Mouse (Mus musculus) myocyte (in vitro differentiated cells): Measurements from ENCODE around the gene Cd300e. TPM values are rescaled to one million over a fixed set of nuclear protein-coding genes. Genes with fewer than 3 reads are reported as not detected.
A peak's percentile ranks its signal among the peaks of the same experiment; 100 is the strongest.

Source experiments
- H3K27me3 ChIP-seq: one replicate; pipeline ENCODE4 v1.6.1; 2011; ENCODE audit not compliant: control insufficient read depth, insufficient read depth, insufficient read length
- H3K36me3 ChIP-seq: one replicate; pipeline ENCODE4 v1.6.1; 2011; ENCODE audit not compliant: control insufficient read depth, insufficient read depth
- H3K4me2 ChIP-seq: one replicate; pipeline ENCODE4 v1.6.1; 2011; ENCODE audit warnings: low read depth, control low read depth
- H3K4me3 ChIP-seq: one replicate; pipeline ENCODE4 v1.5.1; 2011; ENCODE audit warnings: mild to moderate bottlenecking, control low read depth, moderate library complexity
- H3K79me2 ChIP-seq: one replicate; pipeline ENCODE4 v1.6.1; 2011; ENCODE audit not compliant: control insufficient read depth, insufficient read depth
- H3ac ChIP-seq: one replicate; pipeline ENCODE4 v1.6.1; 2011; ENCODE audit not compliant: control insufficient read depth, insufficient read length
- CEBPB ChIP-seq: IDR thresholded peaks from 2 replicates; pipeline ENCODE4 v1.6.1; 2011; ENCODE audit warnings: mild to moderate bottlenecking, moderate library complexity; ENCODE audit not compliant: poor library complexity, insufficient read depth, severe bottlenecking
- E2F4 ChIP-seq: IDR thresholded peaks from one replicate; pipeline ENCODE4 v1.6.1; 2011; ENCODE audit warnings: mild to moderate bottlenecking, control low read depth, moderate library complexity; ENCODE audit not compliant: insufficient read depth
- MAX ChIP-seq: IDR thresholded peaks from one replicate; pipeline ENCODE4 v1.6.1; 2011; ENCODE audit warnings: low read depth, mild to moderate bottlenecking, control low read depth
- MYOD1 ChIP-seq, 3 experiments: IDR thresholded peaks; one replicate each; pipeline ENCODE4 v1.6.1; 2011; ENCODE audit warnings: control low read depth in 2 of 3, low read depth in 2 of 3, mild to moderate bottlenecking in 2 of 3, moderate library complexity in 1 of 3; ENCODE audit not compliant: insufficient read length in 2 of 3, control insufficient read depth in 1 of 3
- MYOG ChIP-seq, 3 experiments: IDR thresholded peaks; one replicate each; pipeline ENCODE4 v1.6.1; 2011; ENCODE audit warnings: control low read depth in 2 of 3, low read depth in 2 of 3, mild to moderate bottlenecking in 2 of 3; ENCODE audit not compliant: insufficient read length in 2 of 3, control insufficient read depth in 1 of 3, insufficient read depth in 1 of 3
- POLR2A ChIP-seq: IDR thresholded peaks from one replicate; pipeline ENCODE4 v1.6.1; 2011; ENCODE audit warnings: low read depth, mild to moderate bottlenecking, control low read depth, moderate library complexity; ENCODE audit not compliant: insufficient read length
- POLR2AphosphoS2 ChIP-seq: IDR thresholded peaks from one replicate; pipeline ENCODE4 v1.6.1; 2011; ENCODE audit warnings: low read depth, control low read depth; ENCODE audit not compliant: insufficient read length
- REST ChIP-seq: IDR thresholded peaks from one replicate; pipeline ENCODE4 v1.6.1; 2011; ENCODE audit warnings: mild to moderate bottlenecking, control low read depth, moderate library complexity; ENCODE audit not compliant: insufficient read depth, insufficient read length
- SRF ChIP-seq: IDR thresholded peaks from one replicate; pipeline ENCODE4 v1.6.1; 2011; ENCODE audit warnings: low read depth; ENCODE audit not compliant: control insufficient read depth, insufficient read length
- TCF12 ChIP-seq: IDR thresholded peaks from one replicate; pipeline ENCODE4 v1.6.1; 2011; ENCODE audit warnings: mild to moderate bottlenecking, control low read depth; ENCODE audit not compliant: poor library complexity, insufficient read depth, severe bottlenecking
- TCF3 ChIP-seq: IDR thresholded peaks from one replicate; pipeline ENCODE4 v1.6.1; 2011; ENCODE audit warnings: low read depth, control low read depth; ENCODE audit not compliant: insufficient read length
- USF1 ChIP-seq: IDR thresholded peaks from one replicate; pipeline ENCODE4 v1.6.1; 2011; ENCODE audit warnings: low read depth, mild to moderate bottlenecking, control low read depth, moderate library complexity
- polyA plus RNA-seq: library from polyadenylated mRNA; unstranded; fragments of >200 nt; fragmentation: generic; extraction: Trizol; gene quantifications from one replicate; pipeline ENCODE4 v1.2.1, GENCODE M21; 2012; ENCODE audit warnings: missing spikeins

Gene Cd300e
- polyA plus RNA-seq, 1 experiment: not detected

DNA sequence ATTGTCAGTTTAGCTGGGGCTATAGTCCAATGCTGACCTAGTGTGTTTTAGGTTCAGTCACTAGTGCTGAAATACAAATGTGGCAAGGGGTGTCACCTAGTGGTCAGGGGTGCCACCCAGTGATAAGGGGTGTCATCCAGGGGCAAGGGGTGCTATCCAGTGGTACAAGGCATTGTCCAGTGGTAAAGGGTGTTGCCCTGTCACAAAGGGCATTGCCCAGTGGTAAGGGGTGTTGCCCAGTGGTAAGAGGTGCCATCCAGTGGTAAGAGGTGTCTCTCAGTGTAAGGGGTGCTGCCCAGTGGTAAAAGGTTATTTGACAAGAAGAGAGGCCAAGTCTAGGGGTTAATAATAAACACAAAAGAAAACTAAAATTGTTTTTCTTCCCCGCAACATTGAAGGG, 15.5 kb upstream of the Cd300e start:
- Histone ChIP-seq H3ac (no peak overlapping the region), H3K27me3 (no peaks in the 10 kb centered on the region), H3K4me2 (no peak overlapping the region), H3K79me2 (no peaks in the 10 kb centered on the region), H3K4me3 (no peak overlapping the region), H3K36me3 (no peaks in the 10 kb centered on the region)
- TF ChIP-seq POLR2AphosphoS2 (no peak), E2F4 (no peak), SRF (no peak), USF1 (no peak), MAX (no peak), TCF12 (no peak), REST (no peak), TCF3 (no peak), MYOD1 (IDR thresholded peaks at IDR 0.05; ENCODE audit: control insufficient read depth in 1 of 3, insufficient read length in 2 of 3, low read depth in 2 of 3) (no peak), MYOG (IDR thresholded peaks at IDR 0.05; ENCODE audit: control insufficient read depth in 1 of 3, insufficient read depth in 1 of 3, insufficient read length in 2 of 3, low read depth in 2 of 3) (no peak), CEBPB (no peak), POLR2A (no peak)

DNA sequence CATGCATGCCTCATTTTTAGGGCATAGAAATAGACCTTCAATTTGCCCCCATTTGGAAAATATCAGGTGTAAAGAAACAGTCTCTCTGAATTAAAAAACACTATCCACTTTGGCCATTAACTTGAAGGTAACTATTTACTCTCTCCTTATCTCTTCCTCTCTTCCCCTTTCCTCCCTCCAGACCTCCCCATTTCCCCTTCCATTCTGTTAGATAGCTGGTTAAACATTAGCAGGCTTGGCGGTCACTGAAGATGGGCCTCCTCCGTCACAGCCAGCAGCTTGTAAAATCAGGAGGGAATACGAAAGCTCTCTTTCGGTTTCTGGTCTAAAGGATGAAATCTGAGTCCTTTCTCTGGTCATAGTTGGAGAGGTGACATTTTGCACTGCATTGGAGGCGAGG, 13.9 kb upstream of the Cd300e start:
- no peak for TF ChIP-seq POLR2AphosphoS2
- no peak for TF ChIP-seq E2F4
- TF ChIP-seq TCF12: no peak
- no peak for TF ChIP-seq TCF3
- TF ChIP-seq MAX: no peak
- no peak for TF ChIP-seq CEBPB
- H3K79me2 ChIP-seq: no peaks in the 10 kb centered on the region

DNA sequence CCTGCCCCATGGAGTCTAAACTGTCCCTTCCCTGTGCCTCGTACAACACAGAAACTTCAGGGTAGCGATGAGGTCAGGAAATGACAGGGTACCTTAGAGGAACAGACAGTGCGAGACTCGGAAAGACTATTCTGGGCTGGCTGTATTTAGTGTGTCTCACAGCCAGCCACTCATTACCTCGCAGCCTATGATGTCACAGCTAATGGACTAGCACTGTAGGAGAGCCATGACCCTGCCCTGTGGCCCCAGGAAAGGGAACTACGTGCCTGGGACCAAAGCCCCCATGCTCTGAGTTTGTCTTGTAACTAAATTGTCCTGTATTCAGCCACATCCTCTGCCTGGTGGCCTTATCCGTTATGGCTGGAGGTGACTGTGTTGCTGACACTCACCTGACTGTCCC, 13.4 kb upstream of the Cd300e start:
- Histone ChIP-seq H3K36me3 (no peaks in the 10 kb centered on the region), H3K4me2 (no peak overlapping the region), H3K4me3 (no peak overlapping the region), H3K27me3 (no peaks in the 10 kb centered on the region), H3ac (no peak overlapping the region), H3K79me2 (no peaks in the 10 kb centered on the region)
- no peak for TF ChIP-seq CEBPB
- no peak for TF ChIP-seq MYOD1 (IDR thresholded peaks at IDR 0.05; ENCODE audit: control insufficient read depth in 1 of 3, insufficient read length in 2 of 3, low read depth in 2 of 3)
- TF ChIP-seq TCF12: no peak
- no peak for TF ChIP-seq POLR2A
- TF ChIP-seq MAX: no peak
- TF ChIP-seq USF1: no peak
- no peak for TF ChIP-seq REST
- TF ChIP-seq MYOG (IDR thresholded peaks at IDR 0.05; ENCODE audit: control insufficient read depth in 1 of 3, insufficient read depth in 1 of 3, insufficient read length in 2 of 3, low read depth in 2 of 3): no peak
- no peak for TF ChIP-seq POLR2AphosphoS2
- no peak for TF ChIP-seq E2F4
- no peak for TF ChIP-seq SRF
- TF ChIP-seq TCF3: no peak

More for the DNA sequence above, 13.9 kb upstream of the Cd300e start:
- Histone ChIP-seq H3K27me3 (no peaks in the 10 kb centered on the region), H3ac (no peak overlapping the region), H3K36me3 (no peaks in the 10 kb centered on the region), H3K4me3 (no peak overlapping the region), H3K4me2 (no peak overlapping the region)

DNA sequence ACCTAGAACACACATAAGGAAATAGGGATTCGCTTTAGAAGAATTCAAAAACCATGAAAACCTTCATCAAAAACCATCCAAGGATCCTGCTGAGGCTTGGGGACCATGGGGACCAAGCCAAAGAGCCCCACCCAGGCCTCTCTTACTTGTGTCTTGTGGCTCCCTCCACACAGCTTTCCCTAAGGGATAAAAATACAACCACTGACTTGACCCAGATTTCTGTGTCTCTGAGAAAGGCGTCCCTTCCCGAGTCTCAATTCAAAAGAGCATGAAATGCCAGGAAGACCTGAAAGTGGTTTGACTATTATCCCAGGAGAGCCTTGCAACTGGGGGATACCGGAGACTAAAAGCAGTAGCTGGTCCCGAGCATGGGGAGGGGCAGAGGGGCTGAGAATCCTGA, 11.0 kb upstream of the Cd300e start:
- no peaks in the 10 kb centered on the region for H3K36me3 ChIP-seq
- no peak overlapping the region for H3K4me3 ChIP-seq
- no peak overlapping the region for H3ac ChIP-seq
- H3K79me2 ChIP-seq: no peaks in the 10 kb centered on the region
- TF ChIP-seq REST (no peak), TCF12 (no peak), MYOD1 (IDR thresholded peaks at IDR 0.05; ENCODE audit: control insufficient read depth in 1 of 3, insufficient read length in 2 of 3, low read depth in 2 of 3) (no peak), MYOG (IDR thresholded peaks at IDR 0.05; ENCODE audit: control insufficient read depth in 1 of 3, insufficient read depth in 1 of 3, insufficient read length in 2 of 3, low read depth in 2 of 3) (no peak), MAX (no peak), POLR2A (no peak), USF1 (no peak), SRF (no peak), POLR2AphosphoS2 (no peak), TCF3 (no peak), CEBPB (no peak), E2F4 (no peak)
- no peaks in the 10 kb centered on the region for H3K27me3 ChIP-seq
- no peak overlapping the region for H3K4me2 ChIP-seq

DNA sequence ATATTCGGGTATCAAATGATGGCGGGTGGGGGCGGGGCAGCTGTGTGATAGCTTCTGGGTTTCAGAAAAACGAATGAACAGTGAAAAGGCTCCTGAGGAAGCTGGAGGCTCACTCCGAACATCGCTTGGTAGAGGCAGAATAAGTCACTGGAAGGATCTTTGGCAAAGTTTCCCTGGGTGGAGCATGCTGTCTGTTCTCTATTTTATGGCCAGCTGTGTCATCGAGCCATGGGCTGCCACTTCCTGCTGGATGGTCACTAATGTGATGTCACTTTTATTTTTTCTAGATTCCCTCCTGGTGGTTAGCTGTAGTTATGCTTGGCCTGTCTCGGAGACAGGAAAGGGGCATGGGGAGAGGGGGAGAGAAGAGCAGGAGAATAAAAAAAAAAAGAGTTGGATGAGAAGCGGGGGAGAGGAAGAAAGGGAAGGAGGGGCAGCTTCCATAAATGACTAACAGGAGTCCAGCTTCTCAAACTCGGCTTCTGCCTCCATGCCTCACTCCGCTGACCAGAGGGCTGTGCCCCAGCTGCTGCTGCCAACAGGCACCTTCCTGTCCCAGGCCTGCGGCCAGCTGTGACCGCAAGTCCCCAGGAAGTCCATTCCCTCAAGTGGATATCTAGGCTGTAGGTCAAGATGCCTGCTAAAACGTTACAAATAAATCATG, 9.8 kb upstream of the Cd300e start:
- Histone ChIP-seq H3K36me3 (no peaks in the 10 kb centered on the region), H3K4me3 (no peak overlapping the region)

More for the DNA sequence above, 9.8 kb upstream of the Cd300e start:
- H3ac ChIP-seq: no peak overlapping the region
- H3K27me3 ChIP-seq: no peaks in the 10 kb centered on the region
- peak overlapping the region; percentile 68 for H3K4me2 ChIP-seq
- TF ChIP-seq MYOG (IDR thresholded peaks at IDR 0.05; ENCODE audit: control insufficient read depth in 1 of 3, insufficient read depth in 1 of 3, insufficient read length in 2 of 3, low read depth in 2 of 3) (peak; percentile 55 to 90 (median 84)), POLR2A (no peak), REST (no peak), MYOD1 (IDR thresholded peaks at IDR 0.05; ENCODE audit: control insufficient read depth in 1 of 3, insufficient read length in 2 of 3, low read depth in 2 of 3) (peak; percentile 23 to 89 (median 82)), POLR2AphosphoS2 (no peak), TCF3 (peak; percentile 77), TCF12 (peak; percentile 73)
- no peaks in the 10 kb centered on the region for H3K79me2 ChIP-seq
